10 mouse cellular contexts compared by ENCODE assay signal in the genomic region with DNA sequence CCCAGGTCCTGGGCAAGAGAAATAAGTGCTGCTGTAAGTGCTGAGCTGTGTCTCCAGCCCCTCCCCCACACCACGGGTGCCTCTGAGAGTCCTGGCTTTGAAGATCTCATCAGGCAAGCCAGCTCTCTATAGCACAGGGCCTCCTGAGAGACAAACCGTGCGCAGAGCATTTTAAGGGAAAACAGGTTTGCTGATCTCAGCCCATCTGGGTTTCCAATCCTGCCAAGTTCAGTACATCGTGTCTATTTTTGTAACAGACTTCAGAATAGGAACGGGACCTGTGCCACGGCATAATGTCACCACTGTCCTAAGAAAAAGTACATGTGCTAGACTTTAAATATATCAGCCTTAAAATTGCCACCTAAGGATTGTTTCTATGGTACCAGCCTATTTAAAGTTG. TPM values are rescaled to one million over a fixed set of nuclear protein-coding genes. Genes with fewer than 3 reads are reported as not detected.
A peak's percentile ranks its signal among the peaks of the same experiment; 100 is the strongest.
DNase-seq lines count a peak whose midpoint lies in the region; ATAC-seq lines count a peak whose summit lies in the region.
"Had no signal": no experiment of that assay in that cellular context is flagged by ENCODE, and none has a peak within 500 bp of the region (broad histone marks: within the 10 kb centered on the region; RNA-seq: fewer than 3 reads in every experiment).

No protein-coding gene starts in this region.

- ATAC-seq in neural tube, embryonic 15.5 days (ENCODE audit: low FRiP score), result no peak
- no peak for ATAC-seq in kidney, embryonic 14.5 days (ENCODE audit: low FRiP score, low TSS enrichment)
- ATAC-seq: midbrain, embryonic 13.5 days had no signal

- no peaks in the 10 kb centered on the region for H3K36me3 ChIP-seq in neural tube, embryonic 15.5 days
- H3K36me3 ChIP-seq in kidney, embryonic 14.5 days (ENCODE audit: control insufficient read depth, insufficient read depth, low read length), result no peaks in the 10 kb centered on the region
- H3K36me3 ChIP-seq: liver, embryonic 15.5 days had no signal

- H3K9me3 ChIP-seq in neural tube, embryonic 15.5 days (replicated peaks), result no peaks in the 10 kb centered on the region
- H3K9me3 ChIP-seq in kidney, embryonic 14.5 days (ENCODE audit: control insufficient read depth, low read length), result no peaks in the 10 kb centered on the region
- H3K9me3 ChIP-seq: liver, embryonic 15.5 days; midbrain, embryonic 13.5 days had no signal

- DNase-seq in 3T3-L1 (ENCODE audit: low read depth, low spot score), result peak; percentile 51
- peak; percentile 97 for DNase-seq in brain, adult 2 months (ENCODE audit: low read depth, low spot score)
- DNase-seq in frontal cortex, postnatal 14 days (ENCODE audit: low spot score in 2 of 2), result peak; percentile 66 to 82
- peak; percentile 81 to 87 for DNase-seq in left cerebral cortex, postnatal 10 days (ENCODE audit: extremely low spot score in 1 of 2, low spot score in 2 of 2)
- no peak for DNase-seq in spleen, postnatal 36 days (ENCODE audit: low spot score in 2 of 2)

- H3K9ac ChIP-seq in neural tube, embryonic 15.5 days (replicated peaks), result no peak overlapping the region
- H3K9ac ChIP-seq in kidney, embryonic 14.5 days (ENCODE audit: low read depth, low read length), result no peak overlapping the region
- H3K9ac ChIP-seq: liver, embryonic 15.5 days; midbrain, embryonic 13.5 days had no signal

- WGBS in neural tube, embryonic 15.5 days, result 79% methylated on average over 6 of the region's 6 CpGs
- 75% methylated on average over 6 of the region's 6 CpGs for WGBS in kidney, embryonic 14.5 days

- H3K27ac ChIP-seq in neural tube, embryonic 15.5 days (replicated peaks), result no peak overlapping the region
- H3K27ac ChIP-seq in kidney, embryonic 14.5 days (ENCODE audit: low read depth, low read length), result no peak overlapping the region
- H3K27ac ChIP-seq: liver, embryonic 15.5 days; midbrain, embryonic 13.5 days had no signal

- H3K4me2 ChIP-seq in neural tube, embryonic 15.5 days, result no peak overlapping the region
- H3K4me2 ChIP-seq in kidney, embryonic 14.5 days (replicated peaks; ENCODE audit: low read depth, low read length), result no peak overlapping the region
- H3K4me2 ChIP-seq: liver, embryonic 15.5 days; midbrain, embryonic 13.5 days had no signal

- H3K4me3 ChIP-seq in neural tube, embryonic 15.5 days (replicated peaks), result no peak overlapping the region
- H3K4me3 ChIP-seq in kidney, embryonic 14.5 days (ENCODE audit: low read length), result no peak overlapping the region
- H3K4me3 ChIP-seq: erythroblast, embryonic 14.5 days; liver, embryonic 15.5 days; midbrain, embryonic 13.5 days had no signal

- H3K4me1 ChIP-seq in neural tube, embryonic 15.5 days, result peaks cover 12% of the 10 kb centered on the region
- H3K4me1 ChIP-seq in kidney, embryonic 14.5 days (ENCODE audit: control insufficient read depth, insufficient read depth, low read length), result 0 out of 2 replicates have a peak, but pooled peaks cover 10% of the 10 kb centered on the region

- H3K27me3 ChIP-seq in neural tube, embryonic 15.5 days (replicated peaks), result 0 out of 2 replicates have a peak, but pooled peaks cover 5% of the 10 kb centered on the region
- H3K27me3 ChIP-seq in kidney, embryonic 14.5 days (ENCODE audit: control insufficient read depth, insufficient read depth, low read length), result no peaks in the 10 kb centered on the region
- H3K27me3 ChIP-seq: liver, embryonic 15.5 days had no signal

- intact Hi-C loops in left cerebral cortex, postnatal 10 days (cut with DNase I), result loop anchor here (5.0 kb wide), 2 partner anchors 44 to 79 kb away; partner anchors contain the start of gene Tpst2

RNA-seq across cellular contexts. Expression of gene Tfip11, which starts 5.2 kb away (rescaled TPM):
- 10 to 100 TPM; 33.0 to 34.9 TPM for total RNA-seq in left cerebral cortex, postnatal 10 days (2021)
- 29.7 and 31.0 TPM in 2 replicates for polyA plus RNA-seq in neural tube, embryonic 15.5 days (2015; fragmentation: Nextera tagmentation; extraction: Ambion mirVana)
- polyA plus RNA-seq in kidney, embryonic 14.5 days (2014; fragmentation: Nextera tagmentation; extraction: Ambion mirVana), result 15.7 and 22.3 TPM in 2 replicates

RNA-seq across cellular contexts. Expression of gene Srrd, which starts 21.9 kb away (rescaled TPM):
- 10 to 100 TPM; 27.9 to 30.0 TPM for total RNA-seq in left cerebral cortex, postnatal 10 days (2021)
- polyA plus RNA-seq in neural tube, embryonic 15.5 days (2015; fragmentation: Nextera tagmentation; extraction: Ambion mirVana), result 57.5 and 61.9 TPM in 2 replicates
- polyA plus RNA-seq in kidney, embryonic 14.5 days (2014; fragmentation: Nextera tagmentation; extraction: Ambion mirVana), result 46.0 and 47.0 TPM in 2 replicates

RNA-seq across cellular contexts. Expression of gene Hps4, which starts 21.9 kb away (rescaled TPM):
- total RNA-seq in left cerebral cortex, postnatal 10 days (2021), result 10 to 100 TPM; 18.8 to 29.2 TPM
- polyA plus RNA-seq in neural tube, embryonic 15.5 days (2015; fragmentation: Nextera tagmentation; extraction: Ambion mirVana), result 37.4 and 38.2 TPM in 2 replicates
- 35.4 and 37.6 TPM in 2 replicates for polyA plus RNA-seq in kidney, embryonic 14.5 days (2014; fragmentation: Nextera tagmentation; extraction: Ambion mirVana)

RNA-seq across cellular contexts. Expression of gene Gm6583, which starts 34.9 kb away (rescaled TPM):
- under 1 TPM in 1 of 2 experiments, not detected in 1; 0.15 TPM for total RNA-seq in left cerebral cortex, postnatal 10 days (2021)
- 0.13 and 0.22 TPM in 2 replicates for polyA plus RNA-seq in neural tube, embryonic 15.5 days (2015; fragmentation: Nextera tagmentation; extraction: Ambion mirVana)
- polyA plus RNA-seq in kidney, embryonic 14.5 days (2014; fragmentation: Nextera tagmentation; extraction: Ambion mirVana), result 0.12 and 0.41 TPM in 2 replicates

RNA-seq across cellular contexts. Expression of gene Tpst2, which starts 44.4 kb away (rescaled TPM):
- total RNA-seq in left cerebral cortex, postnatal 10 days (2021), result 10 to 100 TPM; 34.4 to 34.6 TPM
- polyA plus RNA-seq in neural tube, embryonic 15.5 days (2015; fragmentation: Nextera tagmentation; extraction: Ambion mirVana), result 31.4 and 40.2 TPM in 2 replicates
- polyA plus RNA-seq in kidney, embryonic 14.5 days (2014; fragmentation: Nextera tagmentation; extraction: Ambion mirVana), result 39.9 and 50.3 TPM in 2 replicates

Comparison
In these comparisons a context has a peak if more than half of its experiments do, and no peak if none do; other contexts are left out.
1. DNase-seq: peak in 3T3-L1 (single experiment), brain, adult 2 months (single experiment), frontal cortex, postnatal 14 days (2 of 2) and left cerebral cortex, postnatal 10 days (2 of 2); none in spleen, postnatal 36 days (0 of 2).